Mouse (Mus musculus): ENCODE results near the gene Gm34653. TPM values are rescaled to one million over a fixed set of nuclear protein-coding genes. Genes with fewer than 3 reads are reported as not detected.

The Gm34653 gene
- polyA plus RNA-seq, 1 experiment = not detected

- Histone ChIP-seq H3K4me1 (ENCODE audit: control insufficient read depth, insufficient read depth, low read length) (no peaks in the 10 kb centered on the region), H3K4me3 (replicated peaks; ENCODE audit: insufficient read depth, low read depth, low read length) (no peak overlapping the region), H3K27me3 (ENCODE audit: control insufficient read depth, insufficient read depth, low read length) (no peaks in the 10 kb centered on the region), H3K27ac (ENCODE audit: insufficient read depth, low read length) (no peak overlapping the region)
- no peak for DNase-seq
- TF ChIP-seq POLR2A (IDR thresholded peaks at IDR 0.05; ENCODE audit: borderline replicate concordance, insufficient read depth, low read length) (no peak), CTCF (IDR thresholded peaks at IDR 0.05; ENCODE audit: borderline replicate concordance, insufficient read depth, low read depth, low read length) (no peak)
- 74% methylated on average over 11 of the region's 11 CpGs for WGBS
These were observed 10.6 kb downstream of the Gm34653 start for GRCm38 (mm10) chr2:34843211-34843939.

DNA sequence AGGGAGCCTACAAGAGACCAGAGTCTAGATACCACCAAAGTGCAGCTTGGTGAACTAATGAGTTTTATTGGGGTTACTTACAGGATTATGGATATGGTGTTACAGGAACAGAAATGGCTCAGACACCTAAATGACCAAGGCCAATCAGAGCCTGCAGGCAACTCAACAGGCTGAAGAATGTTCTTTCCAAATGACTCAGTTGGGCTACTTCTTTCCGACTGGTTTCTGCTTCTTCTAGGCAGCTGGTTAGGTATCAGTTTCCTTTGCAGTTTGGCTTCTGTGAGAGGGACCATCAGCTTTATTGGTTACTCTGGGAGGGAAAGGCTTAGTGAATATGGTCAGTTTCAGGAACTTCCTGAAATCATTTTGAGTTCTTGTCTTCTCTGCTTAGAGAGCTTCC is 14.9 kb downstream of the Gm34653 start:
- TF ChIP-seq CTCF (IDR thresholded peaks at IDR 0.05; ENCODE audit: borderline replicate concordance, insufficient read depth, low read depth, low read length) = no peak
- TF ChIP-seq POLR2A (IDR thresholded peaks at IDR 0.05; ENCODE audit: borderline replicate concordance, insufficient read depth, low read length) = no peak
- no peak for DNase-seq
- Histone ChIP-seq H3K4me3 (replicated peaks; ENCODE audit: insufficient read depth, low read depth, low read length) (no peak overlapping the region), H3K4me1 (ENCODE audit: control insufficient read depth, insufficient read depth, low read length) (no peaks in the 10 kb centered on the region), H3K27me3 (ENCODE audit: control insufficient read depth, insufficient read depth, low read length) (no peaks in the 10 kb centered on the region), H3K27ac (ENCODE audit: insufficient read depth, low read length) (no peak overlapping the region)
- WGBS = 94% methylated on average over 1 of the region's 1 CpGs

- 83% methylated on average over 4 of the region's 4 CpGs for WGBS
- DNase-seq = no peak
- no peaks in the 10 kb centered on the region for H3K27me3 ChIP-seq (ENCODE audit: control insufficient read depth, insufficient read depth, low read length)
- no peak overlapping the region for H3K4me3 ChIP-seq (replicated peaks; ENCODE audit: insufficient read depth, low read depth, low read length)
- H3K27ac ChIP-seq (ENCODE audit: insufficient read depth, low read length) = no peak overlapping the region
- TF ChIP-seq POLR2A (IDR thresholded peaks at IDR 0.05; ENCODE audit: borderline replicate concordance, insufficient read depth, low read length) (no peak), CTCF (IDR thresholded peaks at IDR 0.05; ENCODE audit: borderline replicate concordance, insufficient read depth, low read depth, low read length) (no peak)
- no peaks in the 10 kb centered on the region for H3K4me1 ChIP-seq (ENCODE audit: control insufficient read depth, insufficient read depth, low read length)
These were observed 22.5 kb downstream of the Gm34653 start for GRCm38 (mm10) chr2:34855265-34855664.

DNA sequence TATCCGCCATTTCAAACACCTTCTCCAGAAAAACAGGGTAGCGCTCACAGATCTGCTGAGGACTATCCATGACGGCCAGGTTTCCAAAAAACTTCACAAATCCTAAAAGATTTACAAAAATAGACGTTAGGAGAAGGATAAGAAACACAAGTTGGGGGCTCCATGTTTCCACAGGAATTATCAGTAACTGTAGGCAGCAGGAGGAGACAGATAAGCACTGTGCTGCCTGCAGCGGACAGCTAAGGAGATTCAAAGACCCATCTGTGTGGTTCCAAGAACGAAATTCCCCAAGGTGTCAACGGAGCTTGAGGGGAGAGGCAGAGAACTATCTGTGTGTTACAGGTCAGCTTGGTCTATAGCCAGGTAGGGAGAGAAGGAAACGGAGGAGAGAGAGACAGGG is 24.9 kb downstream of the Gm34653 start:
- no peak overlapping the region for H3K4me3 ChIP-seq (replicated peaks; ENCODE audit: insufficient read depth, low read depth, low read length)
- WGBS = 90% methylated on average over 8 of the region's 8 CpGs
- TF ChIP-seq POLR2A (IDR thresholded peaks at IDR 0.05; ENCODE audit: borderline replicate concordance, insufficient read depth, low read length) = no peak
- no peak for TF ChIP-seq CTCF (IDR thresholded peaks at IDR 0.05; ENCODE audit: borderline replicate concordance, insufficient read depth, low read depth, low read length)
- no peaks in the 10 kb centered on the region for H3K27me3 ChIP-seq (ENCODE audit: control insufficient read depth, insufficient read depth, low read length)
- no peak overlapping the region for H3K27ac ChIP-seq (ENCODE audit: insufficient read depth, low read length)
- no peaks in the 10 kb centered on the region for H3K4me1 ChIP-seq (ENCODE audit: control insufficient read depth, insufficient read depth, low read length)
- no peak for DNase-seq

DNA sequence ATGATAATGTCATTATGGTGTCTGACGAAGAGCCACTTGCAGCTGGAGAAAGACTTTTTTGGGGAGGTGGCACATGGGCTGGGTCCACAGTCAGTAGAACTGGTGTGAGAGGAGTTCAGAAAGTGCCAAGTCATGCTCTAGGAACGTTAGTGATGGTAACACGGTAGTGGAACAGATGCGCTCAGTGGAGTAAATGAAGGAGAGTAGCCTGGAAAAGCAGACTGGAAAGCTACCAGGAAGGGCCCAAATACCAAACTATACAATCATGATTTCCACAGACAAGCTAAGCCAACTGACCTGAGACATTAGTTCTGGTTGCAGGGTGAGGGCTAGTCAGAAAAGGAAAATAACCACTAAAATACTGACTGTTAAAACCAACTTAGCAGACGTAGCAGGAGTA is 36.9 kb downstream of the Gm34653 start:
- TF ChIP-seq POLR2A (IDR thresholded peaks at IDR 0.05; ENCODE audit: borderline replicate concordance, insufficient read depth, low read length) = no peak
- no peak for TF ChIP-seq CTCF (IDR thresholded peaks at IDR 0.05; ENCODE audit: borderline replicate concordance, insufficient read depth, low read depth, low read length)
- Histone ChIP-seq H3K4me3 (replicated peaks; ENCODE audit: insufficient read depth, low read depth, low read length) (no peak overlapping the region), H3K27me3 (ENCODE audit: control insufficient read depth, insufficient read depth, low read length) (no peaks in the 10 kb centered on the region), H3K27ac (ENCODE audit: insufficient read depth, low read length) (no peak overlapping the region), H3K4me1 (ENCODE audit: control insufficient read depth, insufficient read depth, low read length) (no peaks in the 10 kb centered on the region; the same call in 1 of the 2 replicates)
- WGBS = 22% methylated on average over 5 of the region's 5 CpGs
- peak in 1 of 2 experiments; percentile 18 for DNase-seq

DNA sequence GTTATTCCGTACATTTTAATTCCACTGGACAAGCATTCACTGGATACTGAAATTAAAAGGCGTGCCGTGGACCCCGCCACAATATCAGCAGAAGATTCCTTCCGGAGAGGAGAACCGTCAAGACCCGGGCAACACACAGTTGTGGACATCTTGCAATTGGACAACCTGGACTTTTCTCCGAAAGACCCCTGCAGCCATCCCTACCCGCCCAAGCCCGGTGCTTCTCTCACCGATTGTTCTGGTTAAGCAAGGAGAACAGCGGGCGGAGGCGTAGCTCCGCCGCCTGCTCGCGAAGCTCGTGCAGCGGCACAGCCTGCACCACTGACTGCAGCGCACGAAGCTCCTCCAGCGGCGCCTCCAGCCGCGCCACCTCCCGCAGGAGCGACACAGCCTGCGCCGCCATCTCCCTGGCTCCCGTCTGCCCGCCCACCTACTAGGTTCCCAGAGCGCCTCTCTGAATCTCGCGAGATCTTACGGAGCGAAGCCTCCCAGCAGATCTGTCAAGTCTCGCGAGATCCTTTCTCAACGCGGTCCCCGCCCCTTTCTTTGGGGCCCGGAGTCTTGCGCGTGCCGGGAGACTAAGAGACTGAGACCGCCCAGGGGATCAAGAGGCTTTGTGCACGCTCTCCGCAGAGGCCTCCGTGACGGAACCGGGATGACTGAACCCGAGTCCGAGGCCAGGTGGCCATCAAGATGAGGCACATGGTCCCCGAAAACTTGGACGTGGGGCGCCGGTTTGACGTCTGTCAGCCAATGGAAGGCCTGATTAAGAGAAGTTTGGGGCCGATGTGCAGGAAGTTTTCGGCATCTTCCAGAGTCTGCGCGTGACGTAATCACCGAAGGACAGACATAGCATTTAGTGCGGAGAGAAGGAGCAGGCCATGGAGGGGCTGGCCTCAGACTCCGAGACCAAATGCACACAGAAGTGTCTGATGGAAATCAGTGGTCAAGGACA is 38.0 kb downstream of the Gm34653 start:
- TF ChIP-seq CTCF (IDR thresholded peaks at IDR 0.05; ENCODE audit: borderline replicate concordance, insufficient read depth, low read depth, low read length) (no peak), POLR2A (IDR thresholded peaks at IDR 0.05; ENCODE audit: borderline replicate concordance, insufficient read depth, low read length) (peak; percentile 95)
- H3K4me3 ChIP-seq (replicated peaks; ENCODE audit: insufficient read depth, low read depth, low read length) = peak overlapping the region; percentile 84
- WGBS = under 1% methylated on average over 67 of the region's 67 CpGs
- peak; percentile 94 to 95 for DNase-seq
- peak overlapping the region; percentile 74 for H3K27ac ChIP-seq (ENCODE audit: insufficient read depth, low read length)
- no peaks in the 10 kb centered on the region; the same call in 1 of the 2 replicates for H3K4me1 ChIP-seq (ENCODE audit: control insufficient read depth, insufficient read depth, low read length)
- no peaks in the 10 kb centered on the region for H3K27me3 ChIP-seq (ENCODE audit: control insufficient read depth, insufficient read depth, low read length)

- H3K4me3 ChIP-seq (replicated peaks; ENCODE audit: insufficient read depth, low read depth, low read length) = no peak within 1 kb of the TSS
These were observed 41.5 kb downstream of the Gm34653 start, which contains the start of gene Cutal for GRCm38 (mm10) chr2:34874271-34874670. Gene Cutal (plus strand): TSS chr2:34874396.

More at GRCm38 (mm10) chr2:34874271-34874670, 41.5 kb downstream of the Gm34653 start, which contains the start of gene Cutal:
- DNase-seq = no peak
- Histone ChIP-seq H3K27me3 (ENCODE audit: control insufficient read depth, insufficient read depth, low read length) (no peaks in the 10 kb centered on the region; the same call in 1 of the 2 replicates), H3K27ac (ENCODE audit: insufficient read depth, low read length) (no peak within 1 kb of the TSS), H3K4me1 (ENCODE audit: control insufficient read depth, insufficient read depth, low read length) (no peaks in the 10 kb centered on the region; the same call in 1 of the 2 replicates)
- TF ChIP-seq CTCF (IDR thresholded peaks at IDR 0.05; ENCODE audit: borderline replicate concordance, insufficient read depth, low read depth, low read length) (no peak), POLR2A (IDR thresholded peaks at IDR 0.05; ENCODE audit: borderline replicate concordance, insufficient read depth, low read length) (no peak)
- WGBS = 8% methylated on average over 14 of the region's 14 CpGs
